Mouse (Mus musculus): ENCODE measurements around the gene Poll.
"Not testable (repeated sequence)": the region's sequence is repeated elsewhere in the genome, so short reads cannot be mapped to it uniquely, and the experiment has no call there.

Gene Poll

DNA sequence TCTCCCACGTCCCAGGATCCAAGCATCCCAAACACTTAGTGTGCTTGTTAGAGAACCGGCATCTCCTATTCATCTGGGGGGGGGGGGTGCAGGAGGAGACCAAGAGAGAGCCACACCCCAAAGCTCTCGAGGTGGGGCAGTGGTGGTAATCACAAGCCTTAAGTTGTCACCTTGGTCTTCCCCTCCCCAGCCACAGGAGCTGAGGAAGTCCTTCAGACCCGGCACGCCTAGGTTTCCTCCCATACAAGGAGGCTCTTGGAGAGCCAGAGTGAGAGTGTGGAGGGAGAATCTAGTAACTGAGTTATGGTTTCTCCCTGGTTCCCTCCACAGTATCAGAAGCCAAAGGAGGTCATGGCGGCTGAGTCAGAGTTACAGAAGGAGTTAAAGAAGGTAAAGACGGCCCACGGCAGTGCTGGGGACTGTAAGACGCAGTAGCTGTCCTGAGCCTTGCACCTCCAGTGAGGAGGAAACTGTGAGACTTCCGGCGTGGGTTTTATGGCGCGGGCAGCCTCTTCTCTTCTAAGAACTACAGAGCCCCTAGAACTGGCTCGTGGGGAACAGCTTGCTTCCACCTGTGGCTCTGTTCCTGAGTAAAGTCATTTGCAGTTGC, 16.9 kb upstream of the Poll start:
- DNase-seq = no peak

DNA sequence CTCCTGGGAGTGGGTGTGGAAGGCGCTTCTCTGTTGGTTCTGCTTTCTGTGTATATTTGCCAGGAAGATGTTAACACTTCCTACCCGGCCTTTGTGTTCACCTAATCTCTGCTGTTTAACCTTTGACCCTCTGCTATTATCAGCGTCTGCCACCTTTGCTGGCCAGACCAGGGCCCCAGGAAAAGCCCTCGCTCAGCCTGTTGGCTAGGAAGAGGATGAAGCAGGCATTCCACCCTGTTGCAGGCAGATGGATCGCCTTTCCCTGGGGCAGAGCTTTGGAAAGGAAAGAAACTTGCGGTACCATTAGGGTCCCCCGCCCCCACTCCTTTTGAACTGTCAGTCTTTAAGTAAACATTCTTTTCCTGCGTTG, 15.3 kb upstream of the Poll start:
- no peak for DNase-seq

DNA sequence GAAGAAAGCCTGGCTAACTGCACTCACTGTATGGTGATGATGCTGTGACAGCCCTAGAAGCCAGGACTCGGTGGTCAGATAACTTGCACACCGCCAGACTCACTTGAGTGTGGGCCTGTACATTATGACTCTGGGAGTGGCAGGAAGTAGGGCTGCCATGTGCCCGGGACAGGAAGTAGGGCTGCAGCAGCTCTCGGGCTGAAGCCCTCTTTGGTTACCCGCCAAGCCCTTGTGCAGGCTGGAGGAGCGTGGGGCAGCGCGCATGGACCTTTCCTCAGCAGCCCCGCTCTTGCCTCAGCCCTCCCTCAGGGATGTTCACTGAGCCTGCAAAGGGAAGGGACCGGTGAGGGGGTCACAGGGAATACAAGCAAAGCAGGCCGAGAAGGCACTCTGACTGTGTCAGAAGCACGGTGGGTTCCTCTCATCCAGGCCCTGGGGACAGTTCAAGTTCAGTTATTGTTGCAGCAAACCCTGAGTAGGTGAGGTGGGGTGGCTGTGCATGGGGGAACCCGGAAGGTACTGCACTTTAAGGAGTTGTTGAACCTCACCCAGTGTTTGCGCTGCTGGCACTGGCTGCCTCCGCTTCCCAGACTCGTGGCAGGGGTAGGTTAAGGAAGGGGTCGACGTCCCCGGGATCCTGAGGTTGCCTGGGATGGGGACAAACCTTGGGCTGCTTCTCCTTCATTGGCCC, 14.8 kb upstream of the Poll start:
- DNase-seq = no peak

- DNase-seq = no peak
Observed at GRCm38 (mm10) chr19:45574339-45574898, 14.1 kb upstream of the Poll start.

GRCm38 (mm10) chr19:45573861-45574267, 13.5 kb upstream of the Poll start:
- peak; percentile 79 to 83 for DNase-seq

- DNase-seq = no peak
Observed at GRCm38 (mm10) chr19:45573033-45573432, 12.7 kb upstream of the Poll start.

- DNase-seq = no peak
Observed at GRCm38 (mm10) chr19:45567367-45567766, 7.0 kb upstream of the Poll start.

- DNase-seq = peak; percentile 35 to 49
Observed at GRCm38 (mm10) chr19:45565925-45566715, 5.8 kb upstream of the Poll start.

DNA sequence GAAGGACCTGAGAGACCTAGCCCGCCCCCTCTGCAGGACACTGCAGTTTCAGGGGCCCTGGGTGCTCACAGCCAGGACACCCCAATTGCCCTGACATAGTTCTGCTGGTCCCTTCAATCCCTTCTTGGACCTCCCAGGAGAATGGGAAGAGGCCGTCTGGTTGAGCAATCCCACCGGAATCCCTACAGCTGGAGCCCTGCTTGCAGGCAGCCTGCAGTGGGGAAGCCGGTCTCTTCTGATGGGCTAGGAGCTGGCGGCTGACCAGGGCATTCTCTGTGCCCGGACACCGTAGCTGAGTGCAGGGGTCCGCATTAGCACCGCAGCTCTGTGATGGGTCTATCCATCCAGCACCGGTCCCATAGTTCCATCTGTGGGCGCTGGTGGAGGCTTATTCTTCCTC, 6.2 kb downstream of the Poll start:
- DNase-seq = no peak

DNA sequence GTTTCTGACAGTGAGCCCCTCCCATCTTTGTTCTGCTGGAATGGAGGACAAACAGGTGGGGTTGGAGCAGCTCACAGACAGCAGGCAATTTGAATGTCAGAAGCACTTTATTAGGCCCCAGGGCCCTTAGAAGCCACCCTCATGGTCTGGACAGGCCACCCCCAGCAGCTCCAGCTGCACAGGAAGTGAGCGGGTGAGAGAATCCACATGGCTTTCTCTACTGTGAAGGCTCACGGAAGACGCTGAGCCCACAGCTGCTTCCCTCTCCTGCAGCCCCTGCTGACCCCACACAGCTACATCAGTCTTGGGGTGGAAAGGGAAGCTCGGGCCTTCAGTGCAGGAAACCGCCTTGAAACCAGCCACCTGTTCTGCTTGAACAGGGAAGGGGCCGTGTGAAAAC, 8.1 kb downstream of the Poll start:
- no peak for DNase-seq

- DNase-seq = no peak
Observed at GRCm38 (mm10) chr19:45549948-45550347, 10.4 kb downstream of the Poll start.

GRCm38 (mm10) chr19:45549128-45549915, 11.0 kb downstream of the Poll start:
- no peak for DNase-seq

GRCm38 (mm10) chr19:45548196-45548595, 12.1 kb downstream of the Poll start:
- not testable (repeated sequence) for DNase-seq

DNA sequence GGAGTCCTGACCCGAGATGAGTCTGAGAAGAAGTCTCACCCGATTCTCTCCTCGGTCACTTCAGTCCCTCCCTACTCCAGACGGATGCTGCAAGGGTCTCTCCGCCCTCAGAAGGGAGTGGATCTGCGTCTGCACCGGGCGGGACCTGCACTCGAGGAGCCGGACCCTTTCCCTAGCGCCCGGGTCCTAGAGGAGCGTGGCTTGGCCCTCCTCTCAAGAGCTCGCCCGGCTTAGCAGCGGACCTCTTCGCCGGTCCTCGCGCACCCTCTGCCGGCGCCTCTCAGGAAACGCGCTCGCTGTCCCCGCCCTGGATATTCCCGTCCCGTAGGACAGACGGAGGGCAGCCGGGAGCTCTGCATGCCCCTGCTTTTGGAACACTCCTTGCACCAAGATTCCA, 15.4 kb downstream of the Poll start:
- DNase-seq = peak; percentile 81 to 90

GRCm38 (mm10) chr19:45544152-45544924, 16.0 kb downstream of the Poll start:
- peak in 1 of 2 experiments; percentile 32 for DNase-seq

DNA sequence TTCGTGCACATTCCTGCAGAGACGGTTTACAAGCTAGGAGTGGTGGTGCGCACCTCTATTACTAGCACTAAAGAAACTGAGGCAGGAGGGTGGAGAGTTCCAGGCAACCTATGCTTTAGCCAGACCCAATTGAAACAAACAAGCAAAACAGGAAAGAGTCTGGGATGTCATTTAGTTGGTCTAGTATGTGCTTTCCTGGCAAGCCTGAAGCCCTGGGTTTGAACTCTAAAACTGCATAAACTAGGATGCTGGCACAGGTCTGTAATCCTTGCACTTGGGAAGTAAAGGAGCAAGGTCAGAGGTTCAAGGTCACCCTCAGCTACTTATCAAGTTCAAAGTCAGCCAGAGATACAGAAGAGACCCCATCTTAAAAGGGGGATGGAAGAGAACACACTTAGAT, 18.3 kb downstream of the Poll start:
- DNase-seq = no peak

GRCm38 (mm10) chr19:45541409-45542041, 18.8 kb downstream of the Poll start:
- DNase-seq = peak; percentile 27 to 57

DNA sequence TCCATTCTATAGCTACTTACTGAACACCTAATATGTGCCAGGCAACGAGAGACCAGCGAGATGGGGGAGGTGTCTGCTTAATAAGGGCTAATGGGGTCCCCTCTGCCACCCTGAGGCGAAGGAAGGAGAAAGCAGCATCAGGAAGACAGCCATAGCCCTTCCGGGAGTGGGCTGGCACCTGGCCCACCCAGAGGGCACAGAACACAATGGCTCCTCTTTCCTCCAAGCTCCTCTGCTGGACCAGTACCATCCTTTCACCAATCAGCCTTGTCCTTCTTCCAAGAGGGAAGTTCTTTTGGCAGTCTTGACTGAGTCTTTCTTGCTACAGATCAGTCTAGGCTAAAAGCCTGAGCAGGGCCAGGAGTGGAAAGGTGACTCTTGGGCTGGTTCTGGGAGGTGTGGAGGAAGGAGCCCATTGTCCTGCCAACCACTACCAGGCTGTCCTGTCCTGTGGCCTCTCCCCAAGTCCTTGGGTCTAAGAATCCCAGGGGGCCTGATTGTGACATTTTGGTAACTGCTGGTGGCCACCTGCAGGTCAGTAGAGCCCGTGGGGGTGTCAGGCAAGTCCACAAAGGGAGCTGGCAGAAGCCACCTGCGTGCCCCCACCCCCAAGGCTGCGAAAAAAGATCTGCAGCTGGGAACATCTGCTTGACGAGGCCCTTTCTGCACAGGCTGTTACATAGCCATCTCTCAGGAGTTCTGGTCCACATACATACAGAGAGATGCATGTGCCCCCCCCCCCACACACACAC, 19.5 kb downstream of the Poll start:
- no peak for DNase-seq

- peak; percentile 60 to 75 for DNase-seq
Observed at GRCm38 (mm10) chr19:45537505-45537904, 22.8 kb downstream of the Poll start.

DNA sequence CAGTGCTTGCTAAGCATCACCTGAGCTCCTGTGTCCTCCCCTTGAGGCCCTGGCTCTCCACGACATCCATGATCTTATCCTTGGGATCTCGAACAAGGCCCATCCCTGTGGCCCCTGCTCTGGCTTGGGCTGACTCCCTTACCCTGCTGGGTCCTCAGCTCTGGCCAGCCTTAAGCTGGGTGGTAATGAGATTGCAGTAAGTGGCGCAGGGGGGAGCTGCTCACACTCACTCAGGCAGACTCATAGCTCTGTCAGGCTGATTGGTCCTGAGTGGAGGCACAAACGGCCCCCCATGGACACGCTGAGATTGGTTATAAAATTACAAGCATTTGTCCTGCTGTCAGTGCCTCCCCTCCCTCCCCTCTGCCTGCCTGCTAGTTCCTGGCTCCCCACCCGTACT, 24.4 kb downstream of the Poll start:
- no peak for DNase-seq
